Mouse (Mus musculus) limb, embryonic 11.5 days (tissue): ENCODE measurements around the gene Jag2. TPM values are rescaled to one million over a fixed set of nuclear protein-coding genes. Genes with fewer than 3 reads are reported as not detected.
A peak's percentile ranks its signal among the peaks of the same experiment; 100 is the strongest.

Experiments used
- ATAC-seq: fragments of 200-750 bp; cut with Nextera tagmentation; 2 replicates; pipeline ENCODE4 v1.8.0; 2017; ENCODE audit warnings: low read depth; ENCODE audit not compliant: insufficient number of reproducible peaks, low FRiP score, low TSS enrichment
- DNase-seq: peaks from one replicate; pipeline ENCODE4 v3.0.0-alpha.2; 2015; ENCODE audit warnings: low spot score
- H3K27ac ChIP-seq: fragments of 300-500 bp; sonication (generic); replicated peaks from 2 replicates; pipeline ENCODE4 v1.5.1; 2014; ENCODE audit warnings: low read depth, mild to moderate bottlenecking, low read length
- H3K27me3 ChIP-seq: fragments of 300-500 bp; sonication (generic); 2 replicates; pipeline ENCODE4 v1.6.1; 2014; ENCODE audit warnings: mild to moderate bottlenecking, low read length, mixed read lengths; ENCODE audit not compliant: control insufficient read depth, insufficient read depth
- H3K36me3 ChIP-seq: fragments of 300-500 bp; sonication (generic); 2 replicates; pipeline ENCODE4 v1.6.1; 2014; ENCODE audit warnings: mild to moderate bottlenecking, low read length, moderate library complexity, mixed read lengths; ENCODE audit not compliant: control insufficient read depth, insufficient read depth
- H3K4me1 ChIP-seq: fragments of 300-500 bp; sonication (generic); 2 replicates; pipeline ENCODE4 v1.6.1; 2014; ENCODE audit warnings: low read length, mixed read lengths; ENCODE audit not compliant: control insufficient read depth, insufficient read depth
- H3K4me2 ChIP-seq: fragments of 300-500 bp; sonication (generic); 2 replicates; pipeline ENCODE4 v1.6.1; 2014; ENCODE audit warnings: low read depth, mild to moderate bottlenecking, moderate library complexity; ENCODE audit not compliant: severe bottlenecking
- H3K4me3 ChIP-seq: fragments of 300-500 bp; sonication (generic); 2 replicates; pipeline ENCODE4 v1.5.1; 2014; ENCODE audit warnings: low read depth, low read length
- H3K9ac ChIP-seq: fragments of 300-500 bp; sonication (generic); 2 replicates; pipeline ENCODE4 v1.6.1; 2014; ENCODE audit warnings: mild to moderate bottlenecking, low read length
- H3K9me3 ChIP-seq: fragments of 300-500 bp; sonication (generic); 2 replicates; pipeline ENCODE4 v1.6.1; 2016; ENCODE audit warnings: low read length; ENCODE audit not compliant: control insufficient read depth
- WGBS: fragments of 180-500 bp; shearing (Covaris S2); extraction: QIAGEN DNeasy Blood & Tissue Kit; methylation state at CpG from one replicate; pipeline ENCODE4 v1.1.7; 2014; 5-methylcytosine and 5-hydroxymethylcytosine counted together
- polyA plus RNA-seq: library from polyadenylated mRNA; unstranded; fragments of >200 nt; fragmentation: Nextera tagmentation; extraction: Ambion mirVana; gene quantifications from 2 replicates; pipeline ENCODE4 v1.2.1, GENCODE M21; 2014

Jag2 gene
- polyA plus RNA-seq, 1 experiment from 2014 or later, result 4.7 TPM

DNA sequence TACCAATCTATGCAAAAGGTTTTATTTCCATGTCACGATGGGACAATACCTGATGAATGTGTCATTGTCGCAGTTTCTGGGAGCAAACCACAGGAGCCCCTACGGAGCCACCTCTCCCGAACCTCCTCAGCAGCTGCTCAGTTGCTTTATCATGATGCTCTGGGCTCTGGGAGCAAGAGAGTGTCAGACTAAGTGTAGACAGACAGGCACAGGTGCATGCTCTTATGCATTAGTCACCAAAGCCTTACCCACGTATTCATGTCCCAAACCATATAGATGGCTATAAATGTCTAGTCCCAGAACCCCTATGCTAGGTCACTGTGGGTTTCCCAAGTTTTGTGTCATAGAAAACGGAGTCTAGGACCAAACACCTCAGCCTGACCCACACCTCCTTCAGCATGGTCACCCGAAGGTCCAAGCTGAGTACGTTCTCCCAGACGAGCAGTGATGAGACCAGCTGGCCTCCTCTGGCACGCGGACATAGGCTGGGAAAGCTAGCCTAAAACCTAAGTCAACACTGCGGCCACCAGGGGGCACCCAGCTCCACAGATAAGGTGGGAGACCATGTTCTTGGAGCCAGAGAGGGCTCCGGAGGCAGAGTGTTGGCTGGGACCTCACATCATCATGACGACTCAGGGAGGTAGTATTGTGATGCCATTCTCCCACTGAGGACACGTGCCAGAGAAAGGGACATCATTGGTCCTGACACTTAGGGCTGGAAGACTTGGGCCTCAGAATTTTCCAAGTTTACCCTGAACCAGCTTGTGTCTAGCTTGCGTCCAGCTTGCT, 54.2 kb downstream of the Jag2 start:
- 0 out of 2 replicates have a peak, but pooled peaks have one; percentile 18 for ATAC-seq

DNA sequence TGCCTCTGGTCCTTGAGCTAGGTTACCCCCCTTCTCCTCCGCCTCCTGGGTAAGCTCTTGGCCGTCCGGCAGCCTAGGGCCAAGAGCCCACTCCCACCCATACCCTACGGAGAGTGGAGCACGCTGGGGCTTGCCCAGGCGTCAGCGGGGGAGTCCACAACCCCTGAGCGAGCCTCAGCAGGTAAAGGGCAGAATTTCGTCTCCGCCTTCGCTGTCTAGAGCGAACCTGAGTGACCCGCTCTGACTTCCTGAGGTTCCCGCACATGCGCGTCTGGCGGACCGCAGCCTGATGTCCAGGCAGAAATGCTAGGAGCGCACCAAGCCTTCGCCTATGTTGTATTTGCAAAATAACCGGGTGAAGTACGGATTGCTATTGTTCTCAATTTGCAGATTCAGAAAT, 55.4 kb downstream of the Jag2 start:
- Histone ChIP-seq H3K9ac (peak overlapping the region; percentile 17; the same call in 1 of the 2 replicates), H3K4me1 (peaks cover 22% of the 10 kb centered on the region), H3K4me3 (peak overlapping the region; percentile 7; the same call in 1 of the 2 replicates), H3K27me3 (peaks cover 55% of the 10 kb centered on the region), H3K9me3 (no peaks in the 10 kb centered on the region), H3K36me3 (no peaks in the 10 kb centered on the region), H3K27ac (0 out of 2 replicates have a peak overlapping the region, but pooled peaks have one; percentile 51), H3K4me2 (peak overlapping the region; percentile 28)
- ATAC-seq (no peak), DNase-seq (peak; percentile 42)
- 11% methylated on average over 22 of the region's 22 CpGs for WGBS

More for the DNA sequence above, 54.2 kb downstream of the Jag2 start:
- Histone ChIP-seq H3K4me3 (no peak overlapping the region), H3K36me3 (no peaks in the 10 kb centered on the region), H3K27me3 (peaks cover 55% of the 10 kb centered on the region), H3K4me1 (peaks cover 19% of the 10 kb centered on the region), H3K4me2 (no peak overlapping the region), H3K9ac (no peak overlapping the region), H3K9me3 (no peaks in the 10 kb centered on the region), H3K27ac (no peak overlapping the region)
- DNase-seq, result peak; percentile 93
- WGBS, result 22% methylated on average over 16 of the region's 16 CpGs

DNA sequence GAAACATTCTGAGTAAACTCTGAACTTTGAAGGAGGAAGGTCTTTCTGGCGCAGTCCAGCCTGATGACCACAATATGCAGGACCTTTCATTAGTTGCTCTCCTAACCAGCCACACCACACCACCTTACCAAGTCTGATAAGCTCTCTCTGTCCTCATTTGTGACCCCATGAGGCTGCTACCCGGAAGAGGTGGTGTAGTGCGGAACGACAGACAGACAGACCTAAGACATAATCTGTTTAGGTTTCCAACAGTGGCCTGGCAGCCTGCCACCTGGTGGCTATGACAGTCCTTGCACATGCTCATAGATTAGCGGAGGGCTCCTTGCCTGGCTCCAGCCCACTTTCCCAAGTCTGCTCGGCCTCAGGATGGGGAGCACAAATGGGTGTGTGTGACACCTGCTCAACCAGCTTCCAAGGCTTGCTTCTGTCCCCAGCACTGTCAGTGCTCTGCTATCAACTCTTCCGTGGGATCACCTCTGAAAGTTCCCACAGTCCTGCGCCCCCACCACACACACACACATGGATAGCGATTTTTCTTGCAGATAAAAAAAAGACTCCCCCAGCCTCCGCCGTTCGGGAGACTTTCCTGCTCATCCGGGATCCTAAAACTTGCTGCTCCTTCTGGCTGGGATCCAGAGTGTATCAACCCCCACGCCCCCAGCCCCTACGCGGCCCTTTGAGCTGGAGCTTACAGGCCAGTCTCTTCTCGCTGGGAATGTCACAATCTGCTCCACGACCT, 56.0 kb downstream of the Jag2 start:
- Histone ChIP-seq H3K9ac (peak overlapping the region; percentile 17; the same call in 1 of the 2 replicates), H3K27ac (0 out of 2 replicates have a peak overlapping the region, but pooled peaks have one; percentile 51), H3K4me3 (peak overlapping the region; percentile 7; the same call in 1 of the 2 replicates), H3K4me2 (peak overlapping the region; percentile 28), H3K27me3 (peaks cover 51% of the 10 kb centered on the region), H3K9me3 (no peaks in the 10 kb centered on the region), H3K4me1 (peaks cover 22% of the 10 kb centered on the region), H3K36me3 (no peaks in the 10 kb centered on the region)
- 24% methylated on average over 18 of the region's 18 CpGs for WGBS
- DNase-seq, result peak; percentile 78
- peak; percentile 11; the same call in 1 of the 2 replicates for ATAC-seq

DNA sequence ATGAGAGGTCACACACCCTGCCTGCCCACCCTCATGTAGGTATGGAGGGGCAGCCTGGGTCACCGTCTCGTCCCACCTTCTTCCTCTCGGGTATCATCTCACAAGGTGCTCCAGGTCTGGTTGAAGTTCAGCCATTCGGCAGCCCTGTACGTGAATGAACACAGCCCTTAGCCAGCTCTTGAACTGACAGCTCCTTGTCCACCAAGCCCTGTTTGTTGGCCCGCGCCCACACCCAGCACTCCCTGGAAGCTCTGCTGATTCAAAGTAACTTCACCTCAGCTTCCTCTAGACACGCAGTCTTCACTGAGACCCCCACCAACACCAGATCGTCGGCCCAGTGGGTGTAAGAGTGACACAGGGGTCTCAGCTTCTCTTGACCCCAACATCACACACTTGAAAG, 56.6 kb downstream of the Jag2 start:
- no peak overlapping the region for H3K4me3 ChIP-seq
- H3K27ac ChIP-seq, result no peak overlapping the region
- no peaks in the 10 kb centered on the region for H3K9me3 ChIP-seq
- no peak overlapping the region for H3K9ac ChIP-seq
- no peaks in the 10 kb centered on the region for H3K36me3 ChIP-seq
- peaks cover 45% of the 10 kb centered on the region for H3K27me3 ChIP-seq
- no peak for DNase-seq
- 80% methylated on average over 10 of the region's 10 CpGs for WGBS
- H3K4me1 ChIP-seq, result peaks cover 22% of the 10 kb centered on the region
- H3K4me2 ChIP-seq, result no peak overlapping the region
- no peak for ATAC-seq

DNA sequence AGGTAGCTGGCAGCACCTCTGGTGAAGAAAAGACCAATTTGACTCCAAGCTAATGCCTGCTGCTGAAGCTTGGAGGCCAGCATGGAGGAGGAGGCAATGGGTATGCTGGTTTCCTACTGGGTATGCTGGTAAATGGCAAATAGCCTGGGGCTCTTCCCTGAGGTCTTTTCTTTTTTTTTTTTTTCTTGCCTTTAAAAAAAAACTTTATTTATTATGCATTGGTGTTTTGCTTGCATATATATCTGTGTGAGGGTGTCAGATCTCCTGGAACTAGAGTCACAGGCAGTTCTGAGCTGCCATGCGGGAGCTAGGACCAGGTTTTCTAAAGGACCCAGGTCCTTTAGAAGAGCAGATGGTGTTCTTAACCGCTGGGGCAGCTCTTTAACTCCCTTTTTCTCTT, 58.3 kb downstream of the Jag2 start:
- H3K4me2 ChIP-seq, result no peak overlapping the region
- WGBS, result 77% methylated on average over 2 of the region's 2 CpGs
- no peak for ATAC-seq
- H3K36me3 ChIP-seq, result no peaks in the 10 kb centered on the region
- no peak for DNase-seq
- no peaks in the 10 kb centered on the region for H3K9me3 ChIP-seq
- no peak overlapping the region for H3K4me3 ChIP-seq
- no peak overlapping the region for H3K9ac ChIP-seq
- peaks cover 8% of the 10 kb centered on the region for H3K4me1 ChIP-seq
- no peak overlapping the region for H3K27ac ChIP-seq
- H3K27me3 ChIP-seq, result peaks cover 28% of the 10 kb centered on the region

DNA sequence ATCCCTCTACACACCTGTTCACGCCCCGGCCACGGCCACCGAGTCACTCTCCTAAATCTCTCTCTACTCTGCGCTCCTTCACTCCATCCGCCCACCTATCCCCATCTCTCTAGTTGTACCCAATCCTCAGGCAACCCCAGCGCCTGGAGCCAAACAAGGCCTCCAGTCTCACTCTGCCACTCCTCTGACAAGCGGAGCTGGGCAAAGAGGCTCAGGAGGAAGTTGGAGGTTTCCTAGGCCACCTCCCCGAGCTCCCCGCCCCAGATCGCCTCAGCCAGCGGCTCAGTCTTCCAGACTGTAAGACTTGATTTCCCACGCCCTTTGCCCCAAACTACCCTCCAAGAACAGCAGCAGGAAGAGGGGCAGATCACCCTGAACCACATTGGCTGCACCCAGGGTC, 58.8 kb downstream of the Jag2 start:
- 50% methylated on average over 13 of the region's 13 CpGs for WGBS
- Histone ChIP-seq H3K27me3 (peaks cover 23% of the 10 kb centered on the region), H3K4me3 (no peak overlapping the region), H3K27ac (no peak overlapping the region), H3K4me1 (peaks cover 3% of the 10 kb centered on the region; the same call in 1 of the 2 replicates), H3K9me3 (no peaks in the 10 kb centered on the region), H3K36me3 (no peaks in the 10 kb centered on the region), H3K9ac (no peak overlapping the region), H3K4me2 (no peak overlapping the region)
- ATAC-seq (no peak), DNase-seq (peak; percentile 31)

DNA sequence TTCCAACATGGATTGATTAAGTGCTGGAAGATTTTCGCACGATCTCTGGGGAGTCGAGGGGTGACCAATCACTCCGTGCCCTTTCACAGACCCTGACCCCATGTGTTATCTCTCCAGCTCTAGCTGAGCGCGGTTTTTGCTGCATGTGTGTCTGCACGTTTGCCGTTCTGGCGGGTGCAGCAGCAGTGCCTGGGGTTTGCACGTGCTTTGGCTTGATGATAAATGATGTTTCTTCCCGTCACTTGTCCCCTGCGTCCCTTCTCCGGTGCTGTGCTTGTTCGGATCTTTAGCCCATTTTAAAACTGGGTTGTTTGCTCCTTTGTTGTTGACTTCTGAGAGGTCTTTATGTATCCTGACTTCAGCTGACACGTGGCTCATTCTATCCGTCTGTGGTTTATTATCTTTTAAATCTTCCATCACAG, 59.8 kb downstream of the Jag2 start:
- no peak overlapping the region for H3K4me3 ChIP-seq
- H3K27ac ChIP-seq, result no peak overlapping the region
- WGBS, result 9% methylated on average over 16 of the region's 16 CpGs
- H3K4me1 ChIP-seq, result 0 out of 2 replicates have a peak, but pooled peaks cover 3% of the 10 kb centered on the region
- H3K36me3 ChIP-seq, result no peaks in the 10 kb centered on the region
- no peaks in the 10 kb centered on the region for H3K9me3 ChIP-seq
- ATAC-seq (no peak), DNase-seq (peak; percentile 41)
- H3K4me2 ChIP-seq, result peak overlapping the region; percentile 22; the same call in 1 of the 2 replicates
- no peak overlapping the region for H3K9ac ChIP-seq
- H3K27me3 ChIP-seq, result peaks cover 13% of the 10 kb centered on the region
